Mouse (Mus musculus) spleen, adult 12 weeks (tissue): Measurements from ENCODE around the gene Eomes.

Source experiments
- DNase-seq: peaks from one replicate; pipeline ENCODE4 v3.0.0; 2022; ENCODE audit warnings: low spot score

Gene Eomes

GRCm38 (mm10) chr9:118487636-118488035 is 9.6 kb downstream of the Eomes start:
- no peak for DNase-seq

GRCm38 (mm10) chr9:118488138-118488895 is 10.3 kb downstream of the Eomes start:
- DNase-seq, result no peak

GRCm38 (mm10) chr9:118488896-118489578 is 11.0 kb downstream of the Eomes start:
- DNase-seq, result no peak

- DNase-seq, result peak; percentile 30
These were observed 11.6 kb downstream of the Eomes start for GRCm38 (mm10) chr9:118489579-118490019.

- DNase-seq, result no peak
These were observed 13.2 kb downstream of the Eomes start for GRCm38 (mm10) chr9:118491195-118491594.

- DNase-seq, result no peak
These were observed 15.1 kb downstream of the Eomes start for GRCm38 (mm10) chr9:118492932-118493698.

- no peak for DNase-seq
These were observed 16.1 kb downstream of the Eomes start for GRCm38 (mm10) chr9:118494106-118494505.

GRCm38 (mm10) chr9:118495933-118496332 is 17.9 kb downstream of the Eomes start:
- no peak for DNase-seq

- DNase-seq, result no peak
These were observed 18.9 kb downstream of the Eomes start for GRCm38 (mm10) chr9:118496952-118497351.

GRCm38 (mm10) chr9:118498061-118498460 is 20.0 kb downstream of the Eomes start:
- no peak for DNase-seq

- no peak for DNase-seq
These were observed 23.0 kb downstream of the Eomes start for GRCm38 (mm10) chr9:118500963-118501362.

GRCm38 (mm10) chr9:118504656-118505055 is 26.6 kb downstream of the Eomes start:
- no peak for DNase-seq

- peak; percentile 68 for DNase-seq
These were observed 28.0 kb downstream of the Eomes start, which contains the start of gene Golga4 for GRCm38 (mm10) chr9:118506020-118506403. TSS of gene Golga4 (plus strand) at chr9:118506267.

GRCm38 (mm10) chr9:118506404-118507231 is 28.6 kb downstream of the Eomes start:
- peak; percentile 18 for DNase-seq

- DNase-seq, result no peak
These were observed 29.5 kb downstream of the Eomes start for GRCm38 (mm10) chr9:118507552-118507951.

GRCm38 (mm10) chr9:118508601-118509000 is 30.6 kb downstream of the Eomes start:
- no peak for DNase-seq

GRCm38 (mm10) chr9:118510941-118511690 is 33.1 kb downstream of the Eomes start:
- DNase-seq, result no peak

GRCm38 (mm10) chr9:118512681-118513233 is 34.7 kb downstream of the Eomes start:
- DNase-seq, result no peak

GRCm38 (mm10) chr9:118515476-118515875 is 37.5 kb downstream of the Eomes start:
- no peak for DNase-seq

GRCm38 (mm10) chr9:118516162-118516561 is 38.1 kb downstream of the Eomes start:
- DNase-seq, result no peak

GRCm38 (mm10) chr9:118517619-118518018 is 39.6 kb downstream of the Eomes start:
- DNase-seq, result no peak
